In the genomic region with DNA sequence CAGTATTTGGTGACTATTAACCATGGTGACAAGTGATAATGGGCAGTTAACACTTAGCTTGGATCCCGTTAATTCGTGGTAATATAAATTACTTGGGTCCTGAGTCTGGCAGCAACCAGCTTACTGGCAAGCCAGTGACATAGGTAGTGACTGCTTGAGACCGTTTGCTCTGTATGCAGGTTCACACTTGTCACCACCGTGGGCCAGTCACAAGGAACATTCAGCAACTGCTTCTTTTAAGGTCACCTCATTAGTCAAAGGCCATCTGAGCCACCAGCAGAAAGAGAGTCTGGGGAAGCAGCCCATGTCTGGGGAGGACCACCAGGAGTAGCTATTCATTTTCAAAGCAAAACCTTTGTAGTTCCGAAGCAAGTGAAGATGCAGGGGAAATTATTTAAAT, we compare ENCODE assay signal across 33 mouse cellular contexts.
"Had no signal": no experiment of that assay in that cellular context is flagged by ENCODE, and none has a peak within 500 bp of the region (broad histone marks: within the 10 kb centered on the region; RNA-seq: fewer than 3 reads in every experiment).

No protein-coding gene starts in this region.

- H3K36me3 ChIP-seq: heart, embryonic 12.5 days; heart, embryonic 13.5 days; heart, embryonic 15.5 days; hindbrain, embryonic 10.5 days; hindbrain, embryonic 12.5 days; hindbrain, embryonic 13.5 days; hindbrain, embryonic 15.5 days; intestine, embryonic 15.5 days; kidney, embryonic 15.5 days had no signal

- DNase-seq: heart, postnatal 10 days; heart, postnatal 14 days; heart, postnatal 36 days; heart, postnatal 4 days; kidney, adult 11 months; kidney, adult 18-20 months; kidney, adult 8-10 months; kidney, adult 9 months; kidney, postnatal 10 days; kidney, postnatal 14 days; kidney, postnatal 25 days; kidney, postnatal 4 days; layer of hippocampus, adult 9-11 months; layer of hippocampus, postnatal 36 days had no signal

- H3K4me2 ChIP-seq: heart, embryonic 11.5 days; heart, embryonic 12.5 days; heart, embryonic 13.5 days; heart, embryonic 15.5 days; hindbrain, embryonic 12.5 days; hindbrain, embryonic 13.5 days; hindbrain, embryonic 14.5 days; hindbrain, embryonic 15.5 days; intestine, embryonic 15.5 days; kidney, embryonic 15.5 days had no signal

- H3K9ac ChIP-seq: heart, embryonic 12.5 days; heart, embryonic 13.5 days; heart, embryonic 15.5 days; hindbrain, embryonic 12.5 days; hindbrain, embryonic 13.5 days; hindbrain, embryonic 14.5 days; hindbrain, embryonic 15.5 days; intestine, embryonic 15.5 days; kidney, embryonic 15.5 days had no signal

- ATAC-seq: hindbrain, embryonic 16.5 days; hindbrain, postnatal 0 days; inflammation-experienced regulatory T-cells, adult 6 months; intestine, embryonic 16.5 days; intestine, postnatal 0 days had no signal

- H3K27me3 ChIP-seq: hindbrain, embryonic 15.5 days; intestine, embryonic 15.5 days had no signal

- H3K4me3 ChIP-seq: heart, embryonic 12.5 days; heart, embryonic 13.5 days; heart, embryonic 15.5 days; hindbrain, embryonic 10.5 days; hindbrain, embryonic 12.5 days; hindbrain, embryonic 13.5 days; hindbrain, embryonic 15.5 days; intestine, embryonic 15.5 days; kidney, embryonic 15.5 days; layer of hippocampus, adult 2 months; left cerebral cortex, adult 2 months had no signal

- H3K27ac ChIP-seq: heart, embryonic 13.5 days; heart, embryonic 15.5 days; hindbrain, embryonic 10.5 days; hindbrain, embryonic 12.5 days; hindbrain, embryonic 13.5 days; hindbrain, embryonic 14.5 days; hindbrain, embryonic 15.5 days; hindbrain, postnatal 0 days; intestine, embryonic 15.5 days; kidney, embryonic 15.5 days; kidney, postnatal 0 days; layer of hippocampus, adult 2 months; left cerebral cortex, adult 2 months had no signal

- H3K4me1 ChIP-seq: heart, embryonic 12.5 days; heart, embryonic 13.5 days; heart, embryonic 15.5 days had no signal

- H3K9me3 ChIP-seq: heart, embryonic 12.5 days; heart, embryonic 13.5 days; heart, embryonic 15.5 days; hindbrain, embryonic 10.5 days; hindbrain, embryonic 12.5 days; hindbrain, embryonic 13.5 days; hindbrain, embryonic 15.5 days; intestine, embryonic 15.5 days; kidney, embryonic 15.5 days had no signal
